Mouse (Mus musculus) 416B (cell line): ENCODE measurements around the gene Loxl1.

ENCODE experiments used
- DNase-seq: peaks from one replicate; pipeline ENCODE4 v3.0.0; 2011; ENCODE audit warnings: low read depth

Loxl1 gene

DNA sequence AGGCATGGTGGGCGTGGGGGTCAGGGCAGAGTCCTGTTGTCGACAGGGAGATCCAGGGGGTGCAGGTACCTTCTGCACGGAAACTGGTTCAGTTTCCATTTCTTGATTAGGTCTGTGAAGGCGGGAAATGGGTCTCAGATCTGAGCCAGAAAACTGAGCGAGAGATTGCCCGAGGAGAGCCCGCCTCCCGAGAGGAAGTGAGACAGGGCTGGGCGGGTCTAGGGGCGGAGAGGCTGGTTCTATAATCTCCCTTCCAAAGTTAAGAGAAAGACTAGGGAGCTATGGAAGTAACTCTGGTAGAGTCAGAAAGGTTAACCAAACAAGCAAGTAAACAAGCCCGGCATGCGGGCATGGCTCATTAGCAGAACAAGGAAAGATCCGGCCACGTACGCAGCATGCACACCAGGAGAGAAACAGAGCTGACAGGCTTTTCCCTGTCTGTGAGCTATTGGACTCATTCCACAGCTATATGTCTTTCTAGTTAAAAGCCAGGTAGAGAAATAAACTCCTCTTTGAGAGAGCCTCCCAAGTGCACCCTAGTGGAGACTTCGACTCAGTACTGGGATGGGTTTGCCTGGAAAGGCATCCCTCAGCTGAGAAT is 63.3 kb downstream of the Loxl1 start, which contains the start of gene Pml:
Gene Pml (minus strand): TSS at position 195 of the 601 bp plus-strand sequence.
- peak; percentile 80 for DNase-seq

DNA sequence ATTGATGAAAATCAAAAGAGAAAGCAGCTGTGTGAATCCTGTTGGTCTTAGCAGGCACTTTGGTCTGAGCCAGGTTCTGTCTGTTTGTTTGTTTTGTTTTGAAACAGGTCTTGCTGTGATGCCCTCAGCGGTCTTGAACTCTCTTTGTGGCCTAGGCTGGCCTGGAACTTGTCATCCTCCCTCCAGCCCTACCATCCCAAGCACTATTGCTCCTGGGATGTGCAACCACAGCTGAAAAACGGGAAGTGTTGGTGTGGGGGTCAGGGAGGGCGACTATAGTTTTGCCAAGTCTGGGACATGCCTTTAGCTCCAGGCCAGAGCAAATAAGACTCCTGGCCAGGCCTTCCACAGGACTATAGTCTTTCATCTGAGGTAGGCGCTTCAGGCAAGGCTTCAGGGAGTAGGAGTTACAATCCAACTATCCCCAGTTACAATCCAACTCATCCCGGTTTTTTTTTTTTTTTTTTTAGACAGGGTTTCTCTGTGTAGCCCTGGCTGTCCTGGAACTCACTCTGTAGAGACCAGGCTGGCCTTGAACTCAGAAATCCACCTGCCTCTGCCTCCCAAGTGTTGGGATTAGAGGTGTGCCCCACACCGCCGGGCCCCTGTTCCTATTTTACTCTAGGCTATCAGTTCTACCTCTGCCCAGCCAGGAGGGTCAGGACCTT is 64.1 kb downstream of the Loxl1 start:
- peak; percentile 43 for DNase-seq

DNA sequence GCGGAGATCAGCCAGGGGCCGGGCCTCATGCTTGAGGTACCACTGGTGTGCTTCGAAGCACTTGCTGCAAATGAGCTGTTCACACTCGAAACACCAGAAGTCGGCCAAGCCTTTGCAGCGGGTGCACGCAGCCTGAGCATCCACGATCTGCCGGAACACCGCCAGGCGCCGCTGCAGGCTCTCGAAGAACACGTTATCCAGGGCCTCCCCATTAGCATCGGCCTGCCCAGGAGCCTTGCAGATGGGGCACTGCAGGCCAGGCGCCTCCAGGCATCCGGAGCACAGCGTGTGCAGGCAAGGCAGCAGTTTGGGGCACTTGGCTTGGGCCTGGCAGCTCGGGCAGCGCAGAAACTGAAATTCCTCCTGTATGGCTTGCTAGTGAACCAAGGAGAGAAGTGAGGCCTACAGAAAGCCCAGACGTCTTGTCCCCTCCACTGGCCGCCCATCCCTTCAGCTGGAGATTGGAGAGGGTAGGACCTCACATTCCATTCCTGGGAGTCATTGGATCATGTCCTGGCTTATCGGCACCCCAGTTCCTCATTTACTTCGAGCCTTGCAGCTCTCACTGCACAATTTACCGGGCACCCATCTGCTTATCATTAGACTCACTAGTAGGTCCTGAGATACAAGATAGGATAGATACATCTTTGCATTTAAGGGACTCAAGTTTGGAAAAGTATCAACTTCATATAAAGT is 65.8 kb downstream of the Loxl1 start:
- peak; percentile 63 for DNase-seq

DNA sequence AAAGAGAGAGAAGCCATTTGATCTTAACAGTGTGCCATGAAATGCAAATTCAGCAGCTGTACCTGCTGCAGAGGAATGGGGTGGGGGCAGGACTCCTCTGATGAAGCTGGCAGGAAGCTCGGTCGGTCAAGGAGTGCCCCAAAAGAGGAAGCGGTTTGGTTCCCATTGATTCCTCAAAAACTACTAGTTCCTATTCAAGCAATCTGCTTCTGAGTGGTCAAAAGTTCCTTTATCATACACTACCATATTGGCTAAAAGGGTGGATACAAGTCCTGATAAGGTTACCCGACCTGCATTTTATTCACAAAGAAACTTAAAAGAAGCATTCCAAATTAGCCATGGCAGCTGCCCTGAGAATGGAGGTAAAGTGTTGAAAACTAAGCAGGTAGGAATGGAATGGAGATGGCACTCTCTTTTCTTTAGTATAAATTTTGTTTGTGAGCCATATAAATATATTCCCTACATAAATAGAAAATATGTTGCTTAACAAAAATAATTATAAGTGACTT is 66.8 kb downstream of the Loxl1 start:
- peak; percentile 95 for DNase-seq

DNA sequence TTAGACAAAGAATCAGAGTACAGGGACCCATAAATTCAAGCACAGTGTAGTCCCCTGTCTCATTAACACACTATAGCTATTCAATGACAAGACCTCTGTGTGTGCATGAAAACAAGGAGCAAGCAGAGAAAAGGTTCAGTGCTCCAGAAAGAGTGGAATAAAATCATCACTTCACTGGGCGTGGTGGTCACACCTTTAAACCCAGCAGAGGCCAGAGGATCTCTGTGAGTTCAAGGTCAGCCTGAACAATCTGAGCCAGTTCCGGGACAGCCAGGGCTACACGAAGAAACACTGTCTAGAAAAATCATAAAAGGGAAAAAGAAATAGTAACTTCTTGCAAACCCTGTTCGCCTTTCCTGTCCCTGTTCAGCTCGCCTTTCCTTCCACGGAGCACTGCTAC is 69.3 kb downstream of the Loxl1 start:
- DNase-seq = no peak

DNA sequence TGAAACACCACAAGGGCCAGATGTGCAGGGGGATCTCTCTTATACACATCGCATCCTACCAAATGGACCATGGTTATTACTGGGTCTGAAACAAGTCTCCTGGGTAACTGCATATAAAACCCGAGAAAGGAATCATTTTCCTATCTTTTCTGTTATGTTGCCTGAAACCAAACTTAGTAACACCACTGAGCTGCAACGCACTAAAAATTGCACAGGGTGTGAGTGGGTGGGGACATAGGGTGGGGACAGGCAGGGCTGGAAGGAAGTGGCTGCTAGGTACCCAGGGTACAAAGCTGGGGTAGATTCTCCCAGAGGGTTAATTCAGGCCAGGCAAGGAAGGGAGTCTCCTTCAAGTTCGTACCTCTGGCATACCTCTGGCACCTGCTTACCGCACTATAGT is 70.3 kb downstream of the Loxl1 start:
- no peak for DNase-seq

DNA sequence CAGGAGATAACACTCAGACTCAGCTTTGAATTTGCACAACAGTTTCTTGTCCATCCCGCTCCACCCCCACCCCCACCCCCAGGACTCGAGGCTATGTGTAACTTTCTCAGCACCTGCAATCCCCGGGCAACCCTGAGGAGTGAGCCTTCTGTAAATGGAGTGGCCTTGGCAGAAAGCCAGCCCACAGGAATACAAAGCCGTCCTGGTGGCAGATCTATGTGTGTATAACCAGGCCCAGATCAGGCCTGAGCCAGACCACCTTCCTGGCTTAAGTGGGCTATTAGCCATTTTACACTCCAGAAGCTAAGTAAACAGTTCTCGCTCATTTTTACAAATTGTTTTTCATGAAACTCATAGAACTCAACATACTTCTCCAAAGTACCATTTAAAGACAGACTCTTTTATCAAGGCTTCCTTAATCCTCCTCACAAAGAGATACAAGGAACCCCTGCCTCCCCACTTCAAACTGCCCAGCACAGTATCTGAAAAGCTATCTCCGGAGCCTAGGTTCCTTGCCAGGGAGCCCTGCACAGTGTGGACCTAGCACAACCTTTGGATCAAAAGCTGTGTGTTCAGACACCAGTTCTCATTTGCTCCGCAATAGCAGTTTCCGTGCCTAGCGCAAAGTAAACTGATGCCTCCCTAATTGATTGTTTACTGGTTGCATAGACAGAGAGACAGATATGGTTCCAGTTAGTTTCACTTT is 71.1 kb downstream of the Loxl1 start:
- peak; percentile 81 for DNase-seq
